Mouse (Mus musculus) liver, postnatal 0 days (tissue): ENCODE data around the gene Ate1. TPM values are rescaled to one million over a fixed set of nuclear protein-coding genes. Genes with fewer than 3 reads are reported as not detected.
A peak's percentile ranks its signal among the peaks of the same experiment; 100 is the strongest.

Experiments used
- ATAC-seq: fragments of 200-750 bp; cut with Nextera tagmentation; 2 replicates; pipeline ENCODE4 v1.8.0; 2017; ENCODE audit warnings: mild to moderate bottlenecking, moderate library complexity
- DNase-seq: peaks from one replicate; pipeline ENCODE4 v3.0.0-alpha.2; 2016
- H3K27ac ChIP-seq: fragments of 300-500 bp; sonication (generic); 2 replicates; pipeline ENCODE4 v1.5.1; 2014; ENCODE audit warnings: antibody characterized with exemption, moderate library complexity, mild to moderate bottlenecking, low read depth
- H3K27me3 ChIP-seq: fragments of 300-500 bp; sonication (generic); 2 replicates; pipeline ENCODE4 v1.6.1; 2014; ENCODE audit warnings: low read length, control low read depth, mixed read lengths; ENCODE audit not compliant: insufficient read depth
- H3K36me3 ChIP-seq: fragments of 300-500 bp; sonication (generic); replicated peaks from 2 replicates; pipeline ENCODE4 v1.6.1; 2014; ENCODE audit warnings: mild to moderate bottlenecking, control low read depth, low read length, moderate library complexity, mixed read lengths; ENCODE audit not compliant: insufficient read depth
- H3K4me1 ChIP-seq: fragments of 300-500 bp; sonication (generic); 2 replicates; pipeline ENCODE4 v1.6.1; 2014; ENCODE audit warnings: antibody characterized with exemption, mild to moderate bottlenecking, control low read depth; ENCODE audit not compliant: insufficient read depth
- H3K4me2 ChIP-seq: fragments of 300-500 bp; sonication (generic); 2 replicates; pipeline ENCODE4 v1.6.1; 2014; ENCODE audit warnings: low read depth, mild to moderate bottlenecking, low read length, moderate library complexity, mixed read lengths
- H3K4me3 ChIP-seq: fragments of 300-500 bp; sonication (generic); 2 replicates; pipeline ENCODE4 v1.5.1; 2014; ENCODE audit warnings: low read depth, low read length
- H3K9ac ChIP-seq: fragments of 300-500 bp; sonication (generic); replicated peaks from 2 replicates; pipeline ENCODE4 v1.6.1; 2014; ENCODE audit warnings: mild to moderate bottlenecking, moderate library complexity
- H3K9me3 ChIP-seq: fragments of 300-500 bp; sonication (generic); 2 replicates; pipeline ENCODE4 v1.6.1; 2016; ENCODE audit warnings: mild to moderate bottlenecking, control low read depth, low read length, mixed read lengths
- CTCF ChIP-seq: sonication (generic); IDR thresholded peaks from 2 replicates; pipeline ENCODE4 v1.5.1; 2016; ENCODE audit warnings: antibody characterized with exemption, low read depth
- EP300 ChIP-seq: IDR thresholded peaks from 2 replicates; pipeline ENCODE4 v1.6.1; 2016; ENCODE audit warnings: antibody characterized with exemption, low read depth, mild to moderate bottlenecking
- WGBS: fragments of 180-500 bp; shearing (Covaris S2); extraction: QIAGEN DNeasy Blood & Tissue Kit; methylation state at CpG from one replicate; pipeline ENCODE4 v1.1.7; 2014; ENCODE audit not compliant: insufficient replicate concordance; 5-methylcytosine and 5-hydroxymethylcytosine counted together
- polyA plus RNA-seq: library from polyadenylated mRNA; unstranded; fragments of >200 nt; fragmentation: Nextera tagmentation; extraction: Ambion mirVana; gene quantifications from 2 replicates; pipeline ENCODE4 v1.2.1, GENCODE M21; 2015

Ate1 gene
- polyA plus RNA-seq, 1 experiment from 2014 or later: 25.1 TPM

GRCm38 (mm10) chr7:130558592-130558991 lies 38.4 kb upstream of the Ate1 start:
- Histone ChIP-seq H3K36me3 (no peaks in the 10 kb centered on the region), H3K9ac (no peak overlapping the region), H3K4me3 (no peak overlapping the region), H3K9me3 (no peaks in the 10 kb centered on the region), H3K27me3 (no peaks in the 10 kb centered on the region), H3K4me1 (no peaks in the 10 kb centered on the region), H3K4me2 (no peak overlapping the region), H3K27ac (no peak overlapping the region)
- no peak for DNase-seq
- 69% methylated on average over 4 of the region's 4 CpGs for WGBS
- no peak for ATAC-seq
- TF ChIP-seq EP300 (no peak), CTCF (no peak)

- no peak for DNase-seq
- Histone ChIP-seq H3K4me3 (no peak overlapping the region), H3K4me2 (no peak overlapping the region), H3K27me3 (no peaks in the 10 kb centered on the region), H3K9me3 (no peaks in the 10 kb centered on the region), H3K9ac (no peak overlapping the region), H3K4me1 (no peaks in the 10 kb centered on the region), H3K27ac (no peak overlapping the region), H3K36me3 (no peaks in the 10 kb centered on the region)
- WGBS: 85% methylated on average over 5 of the region's 5 CpGs
- no peak for TF ChIP-seq CTCF
- no peak for TF ChIP-seq EP300
- ATAC-seq: no peak
Observed at GRCm38 (mm10) chr7:130555597-130555996, 35.4 kb upstream of the Ate1 start.

- no peak for DNase-seq
- no peaks in the 10 kb centered on the region for H3K27me3 ChIP-seq
- no peak for TF ChIP-seq CTCF
- no peak for TF ChIP-seq EP300
- no peak overlapping the region for H3K27ac ChIP-seq
- H3K36me3 ChIP-seq: no peaks in the 10 kb centered on the region
- H3K4me2 ChIP-seq: no peak overlapping the region
- no peak overlapping the region for H3K9ac ChIP-seq
- no peaks in the 10 kb centered on the region for H3K4me1 ChIP-seq
- WGBS: 68% methylated on average over 4 of the region's 4 CpGs
- no peak for ATAC-seq
- H3K9me3 ChIP-seq: no peaks in the 10 kb centered on the region
- H3K4me3 ChIP-seq: no peak overlapping the region
Observed at GRCm38 (mm10) chr7:130553321-130553720, 33.2 kb upstream of the Ate1 start.

- H3K27ac ChIP-seq: no peak overlapping the region
- 77% methylated on average over 5 of the region's 5 CpGs for WGBS
- H3K4me2 ChIP-seq: no peak overlapping the region
- H3K9ac ChIP-seq: no peak overlapping the region
- no peak for DNase-seq
- no peak for ATAC-seq
- H3K9me3 ChIP-seq: no peaks in the 10 kb centered on the region
- H3K4me1 ChIP-seq: peaks cover 1% of the 10 kb centered on the region; the same call in 1 of the 2 replicates
- TF ChIP-seq CTCF: no peak
- no peak for TF ChIP-seq EP300
- H3K36me3 ChIP-seq: no peaks in the 10 kb centered on the region
- H3K27me3 ChIP-seq: no peaks in the 10 kb centered on the region
- no peak overlapping the region for H3K4me3 ChIP-seq
Observed at GRCm38 (mm10) chr7:130552780-130553179, 32.6 kb upstream of the Ate1 start.

- Histone ChIP-seq H3K36me3 (peaks cover 22% of the 10 kb centered on the region), H3K9ac (0 out of 2 replicates have a peak overlapping the region, but pooled peaks have one; percentile 16), H3K27ac (peak overlapping the region; percentile 97; the same call in 1 of the 2 replicates), H3K27me3 (no peaks in the 10 kb centered on the region), H3K9me3 (no peaks in the 10 kb centered on the region), H3K4me3 (peak overlapping the region; percentile 81), H3K4me2 (peak overlapping the region; percentile 42), H3K4me1 (peaks cover 16% of the 10 kb centered on the region)
- TF ChIP-seq EP300: no peak
- DNase-seq (no peak), ATAC-seq (no peak)
- WGBS: 68% methylated on average over 12 of the region's 12 CpGs
Observed at GRCm38 (mm10) chr7:130547635-130548175, 27.5 kb upstream of the Ate1 start.

- Histone ChIP-seq H3K4me2 (peak overlapping the region; percentile 74), H3K36me3 (peaks cover 29% of the 10 kb centered on the region), H3K9ac (peak overlapping the region; percentile 88), H3K27me3 (no peaks in the 10 kb centered on the region), H3K4me1 (peaks cover 16% of the 10 kb centered on the region), H3K4me3 (peak overlapping the region; percentile 81), H3K27ac (peak overlapping the region; percentile 97), H3K9me3 (no peaks in the 10 kb centered on the region)
- DNase-seq: peak; percentile 96
- peak; percentile 94 for ATAC-seq
- peak; percentile 94 for TF ChIP-seq CTCF
- TF ChIP-seq EP300: no peak
- WGBS: 1% methylated on average over 81 of the region's 84 CpGs
Observed at GRCm38 (mm10) chr7:130546791-130547484, 26.8 kb upstream of the Ate1 start.
